Mouse (Mus musculus): Measurements from ENCODE around the gene Slc35f3.

DNA sequence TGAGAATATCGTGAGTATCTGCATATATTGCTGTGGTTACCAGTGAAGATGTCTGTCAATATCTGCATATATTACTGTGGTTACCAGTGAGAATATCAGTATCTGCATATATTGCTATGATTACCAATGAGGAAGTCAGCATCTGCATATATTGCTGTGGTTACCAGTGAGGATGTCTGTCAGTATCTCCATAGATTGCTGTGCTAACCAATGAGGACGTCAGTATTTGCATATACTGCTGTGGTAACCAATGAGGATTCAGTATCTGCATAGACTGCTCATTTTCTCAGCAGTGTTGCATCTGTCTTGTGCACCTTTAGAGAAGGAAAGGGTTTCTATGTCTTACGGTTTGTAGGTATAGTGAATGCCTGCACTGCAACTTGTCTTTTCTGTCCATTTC lies 122.5 kb downstream of the Slc35f3 start:
- TF ChIP-seq FOSL1 (IDR thresholded peaks at IDR 0.05; ENCODE audit: insufficient read depth, low read length, poor library complexity, severe bottlenecking) (no peak), CTCF (IDR thresholded peaks at IDR 0.05; ENCODE audit: control insufficient read depth, insufficient read depth, insufficient read length) (no peak), MYOG (IDR thresholded peaks at IDR 0.05; ENCODE audit: control insufficient read depth, extremely low read depth, insufficient read length) (no peak), MYOD1 (IDR thresholded peaks at IDR 0.05; ENCODE audit: control insufficient read depth, insufficient read length, low read depth) (no peak), USF1 (IDR thresholded peaks at IDR 0.05; ENCODE audit: low read depth) (no peak)

All from C2C12 (cell line).